Mouse (Mus musculus) liver, adult (tissue): ENCODE measurements around the gene Hoxc10.

Source experiments
- GATA4 ChIP-seq: IDR thresholded peaks from 2 replicates; pipeline ENCODE4 v1.6.1; 2014; ENCODE audit warnings: mild to moderate bottlenecking, low read length; ENCODE audit not compliant: insufficient replicate concordance

Gene Hoxc10

GRCm38 (mm10) chr15:102936279-102936972 lies 30.2 kb upstream of the Hoxc10 start, which contains the start of gene Hoxc12:
Hoxc12 (plus strand) TSS chr15:102936757.
- no peak for TF ChIP-seq GATA4

- no peak for TF ChIP-seq GATA4
Measured at GRCm38 (mm10) chr15:102937036-102937666, 29.4 kb upstream of the Hoxc10 start.

- no peak for TF ChIP-seq GATA4
Measured at GRCm38 (mm10) chr15:102939256-102940155, 27.1 kb upstream of the Hoxc10 start.

- no peak for TF ChIP-seq GATA4
Measured at GRCm38 (mm10) chr15:102942739-102943467, 23.7 kb upstream of the Hoxc10 start.

- no peak for TF ChIP-seq GATA4
Measured at GRCm38 (mm10) chr15:102943468-102943813, 23.2 kb upstream of the Hoxc10 start.

- TF ChIP-seq GATA4: no peak
Measured at GRCm38 (mm10) chr15:102945185-102946077, 21.2 kb upstream of the Hoxc10 start.

- TF ChIP-seq GATA4: no peak
Measured at GRCm38 (mm10) chr15:102947276-102947675, 19.3 kb upstream of the Hoxc10 start.

- TF ChIP-seq GATA4: no peak
Measured at GRCm38 (mm10) chr15:102948842-102949241, 17.8 kb upstream of the Hoxc10 start.

- no peak for TF ChIP-seq GATA4
Measured at GRCm38 (mm10) chr15:102949696-102950095, 16.9 kb upstream of the Hoxc10 start.

- no peak for TF ChIP-seq GATA4
Measured at GRCm38 (mm10) chr15:102950877-102951276, 15.7 kb upstream of the Hoxc10 start.

- TF ChIP-seq GATA4: no peak
Measured at GRCm38 (mm10) chr15:102953561-102953960, 13.0 kb upstream of the Hoxc10 start.

GRCm38 (mm10) chr15:102954192-102955006 lies 12.2 kb upstream of the Hoxc10 start, which contains the start of gene Hoxc11:
Hoxc11 (plus strand) TSS chr15:102954427.
- TF ChIP-seq GATA4: no peak

- no peak for TF ChIP-seq GATA4
Measured at GRCm38 (mm10) chr15:102955007-102955382, 11.6 kb upstream of the Hoxc10 start.
